Mouse (Mus musculus) liver, postnatal 0 days (tissue): ENCODE results near the gene Sema4a. TPM values are rescaled to one million over a fixed set of nuclear protein-coding genes. Genes with fewer than 3 reads are reported as not detected.

Experiments used
- ATAC-seq: fragments of 200-750 bp; cut with Nextera tagmentation; 2 replicates; pipeline ENCODE4 v1.8.0; 2017; ENCODE audit warnings: mild to moderate bottlenecking, moderate library complexity
- DNase-seq: peaks from one replicate; pipeline ENCODE4 v3.0.0-alpha.2; 2016
- H3K27ac ChIP-seq: fragments of 300-500 bp; sonication (generic); 2 replicates; pipeline ENCODE4 v1.5.1; 2014; ENCODE audit warnings: antibody characterized with exemption, moderate library complexity, mild to moderate bottlenecking, low read depth
- H3K27me3 ChIP-seq: fragments of 300-500 bp; sonication (generic); 2 replicates; pipeline ENCODE4 v1.6.1; 2014; ENCODE audit warnings: low read length, control low read depth, mixed read lengths; ENCODE audit not compliant: insufficient read depth
- H3K36me3 ChIP-seq: fragments of 300-500 bp; sonication (generic); replicated peaks from 2 replicates; pipeline ENCODE4 v1.6.1; 2014; ENCODE audit warnings: mild to moderate bottlenecking, control low read depth, low read length, moderate library complexity, mixed read lengths; ENCODE audit not compliant: insufficient read depth
- H3K4me1 ChIP-seq: fragments of 300-500 bp; sonication (generic); 2 replicates; pipeline ENCODE4 v1.6.1; 2014; ENCODE audit warnings: antibody characterized with exemption, mild to moderate bottlenecking, control low read depth; ENCODE audit not compliant: insufficient read depth
- H3K4me2 ChIP-seq: fragments of 300-500 bp; sonication (generic); 2 replicates; pipeline ENCODE4 v1.6.1; 2014; ENCODE audit warnings: low read depth, mild to moderate bottlenecking, low read length, moderate library complexity, mixed read lengths
- H3K4me3 ChIP-seq: fragments of 300-500 bp; sonication (generic); 2 replicates; pipeline ENCODE4 v1.5.1; 2014; ENCODE audit warnings: low read depth, low read length
- H3K9ac ChIP-seq: fragments of 300-500 bp; sonication (generic); replicated peaks from 2 replicates; pipeline ENCODE4 v1.6.1; 2014; ENCODE audit warnings: mild to moderate bottlenecking, moderate library complexity
- H3K9me3 ChIP-seq: fragments of 300-500 bp; sonication (generic); 2 replicates; pipeline ENCODE4 v1.6.1; 2016; ENCODE audit warnings: mild to moderate bottlenecking, control low read depth, low read length, mixed read lengths
- CTCF ChIP-seq: sonication (generic); IDR thresholded peaks from 2 replicates; pipeline ENCODE4 v1.5.1; 2016; ENCODE audit warnings: antibody characterized with exemption, low read depth
- EP300 ChIP-seq: IDR thresholded peaks from 2 replicates; pipeline ENCODE4 v1.6.1; 2016; ENCODE audit warnings: antibody characterized with exemption, low read depth, mild to moderate bottlenecking
- WGBS: fragments of 180-500 bp; shearing (Covaris S2); extraction: QIAGEN DNeasy Blood & Tissue Kit; methylation state at CpG from one replicate; pipeline ENCODE4 v1.1.7; 2014; ENCODE audit not compliant: insufficient replicate concordance; 5-methylcytosine and 5-hydroxymethylcytosine counted together
- polyA plus RNA-seq: library from polyadenylated mRNA; unstranded; fragments of >200 nt; fragmentation: Nextera tagmentation; extraction: Ambion mirVana; gene quantifications from 2 replicates; pipeline ENCODE4 v1.2.1, GENCODE M21; 2015

Gene Sema4a
- polyA plus RNA-seq, result 27.3 and 30.0 TPM in 2 replicates

- TF ChIP-seq CTCF (no peak), EP300 (no peak)
- Histone ChIP-seq H3K4me2 (no peak within 1 kb of the TSS), H3K27me3 (peaks cover 7% of the 10 kb centered on the region; the same call in 1 of the 2 replicates), H3K9me3 (no peaks in the 10 kb centered on the region), H3K36me3 (no peaks in the 10 kb centered on the region), H3K4me1 (peaks cover 17% of the 10 kb centered on the region), H3K4me3 (no peak within 1 kb of the TSS), H3K27ac (no peak within 1 kb of the TSS), H3K9ac (no peak within 1 kb of the TSS)
- ATAC-seq, result no peak
- DNase-seq, result no peak
- WGBS, result 47% methylated on average over 12 of the region's 12 CpGs
Measured at GRCm38 (mm10) chr3:88460983-88461696, at the start of gene Sema4a. Gene Sema4a (minus strand): TSS chr3:88461182.

GRCm38 (mm10) chr3:88509692-88510420 is 48.9 kb upstream of the Sema4a start, which contains the start of gene Lmna:
Gene Lmna (minus strand): TSS chr3:88509956.
- peak; percentile 93 for DNase-seq

GRCm38 (mm10) chr3:88509250-88509649 is 48.3 kb upstream of the Sema4a start:
- H3K4me1 ChIP-seq, result peaks cover 42% of the 10 kb centered on the region
- H3K4me2 ChIP-seq, result peak overlapping the region; percentile 79
- ATAC-seq (peak; percentile 2), DNase-seq (no peak)
- peak overlapping the region; percentile 54 for H3K9ac ChIP-seq
- peak overlapping the region; percentile 42 for H3K4me3 ChIP-seq
- peak overlapping the region; percentile 86 for H3K27ac ChIP-seq
- H3K36me3 ChIP-seq, result no peaks in the 10 kb centered on the region
- H3K27me3 ChIP-seq, result no peaks in the 10 kb centered on the region
- TF ChIP-seq CTCF (no peak), EP300 (no peak)
- H3K9me3 ChIP-seq, result no peaks in the 10 kb centered on the region
- WGBS, result 60% methylated on average over 3 of the region's 3 CpGs

More at GRCm38 (mm10) chr3:88509692-88510420, 48.9 kb upstream of the Sema4a start, which contains the start of gene Lmna:
- H3K27me3 ChIP-seq, result no peaks in the 10 kb centered on the region
- TF ChIP-seq EP300 (peak; percentile 65; the same call in 1 of the 2 replicates), CTCF (peak; percentile 58)
- peak within 1 kb of the TSS; percentile 79 for H3K4me2 ChIP-seq
- no peaks in the 10 kb centered on the region for H3K36me3 ChIP-seq
- peak; percentile 96 for ATAC-seq
- 2% methylated on average over 31 of the region's 31 CpGs for WGBS
- no peaks in the 10 kb centered on the region for H3K9me3 ChIP-seq
- H3K4me3 ChIP-seq, result peak within 1 kb of the TSS; percentile 42
- peak within 1 kb of the TSS; percentile 54 for H3K9ac ChIP-seq
- peaks cover 42% of the 10 kb centered on the region for H3K4me1 ChIP-seq
- peak within 1 kb of the TSS; percentile 86 for H3K27ac ChIP-seq

GRCm38 (mm10) chr3:88505765-88506164 is 44.8 kb upstream of the Sema4a start:
- ATAC-seq, result no peak
- TF ChIP-seq CTCF (0 out of 2 replicates have a peak, but pooled peaks have one; percentile 1), EP300 (no peak)
- Histone ChIP-seq H3K4me1 (peaks cover 30% of the 10 kb centered on the region), H3K4me2 (no peak overlapping the region), H3K27me3 (no peaks in the 10 kb centered on the region), H3K4me3 (no peak overlapping the region), H3K36me3 (no peaks in the 10 kb centered on the region), H3K27ac (no peak overlapping the region), H3K9ac (no peak overlapping the region), H3K9me3 (no peaks in the 10 kb centered on the region)
- WGBS, result 50% methylated on average over 7 of the region's 7 CpGs
- no peak for DNase-seq

GRCm38 (mm10) chr3:88505081-88505480 is 44.1 kb upstream of the Sema4a start:
- TF ChIP-seq CTCF, result no peak
- TF ChIP-seq EP300, result no peak
- H3K9me3 ChIP-seq, result no peaks in the 10 kb centered on the region

More at GRCm38 (mm10) chr3:88505081-88505480, 44.1 kb upstream of the Sema4a start:
- Histone ChIP-seq H3K9ac (no peak overlapping the region), H3K27ac (no peak overlapping the region), H3K27me3 (no peaks in the 10 kb centered on the region), H3K36me3 (no peaks in the 10 kb centered on the region), H3K4me3 (no peak overlapping the region), H3K4me1 (peaks cover 31% of the 10 kb centered on the region), H3K4me2 (no peak overlapping the region)
- WGBS, result 67% methylated on average over 6 of the region's 6 CpGs
- no peak for DNase-seq
- ATAC-seq, result no peak
